Mouse (Mus musculus) midbrain, embryonic 11.5 days (tissue): ENCODE measurements around the gene Myod1. TPM values are rescaled to one million over a fixed set of nuclear protein-coding genes. Genes with fewer than 3 reads are reported as not detected.

Experiments used
- ATAC-seq: fragments of 200-750 bp; cut with Nextera tagmentation; 2 replicates; pipeline ENCODE4 v1.8.0; 2017; ENCODE audit warnings: moderate TSS enrichment, moderate library complexity; ENCODE audit not compliant: low FRiP score
- DNase-seq: peaks from one replicate; pipeline ENCODE4 v3.0.0; 2015; ENCODE audit warnings: low spot score; ENCODE audit errors: missing footprints
- H3K27ac ChIP-seq: fragments of 300-500 bp; sonication (generic); 2 replicates; pipeline ENCODE4 v1.5.1; 2014; ENCODE audit warnings: low read depth, low read length
- H3K27me3 ChIP-seq: fragments of 300-500 bp; sonication (generic); 2 replicates; pipeline ENCODE4 v1.6.1; 2014; ENCODE audit warnings: mild to moderate bottlenecking, low read length, moderate library complexity, mixed read lengths; ENCODE audit not compliant: control insufficient read depth, insufficient read depth
- H3K36me3 ChIP-seq: fragments of 300-500 bp; sonication (generic); 2 replicates; pipeline ENCODE4 v1.6.1; 2014; ENCODE audit warnings: mild to moderate bottlenecking, low read length, moderate library complexity, mixed read lengths; ENCODE audit not compliant: control insufficient read depth, insufficient read depth
- H3K4me1 ChIP-seq: fragments of 300-500 bp; sonication (generic); 2 replicates; pipeline ENCODE4 v1.6.1; 2014; ENCODE audit warnings: low read length; ENCODE audit not compliant: control insufficient read depth, insufficient read depth
- H3K4me2 ChIP-seq: fragments of 300-500 bp; sonication (generic); 2 replicates; pipeline ENCODE4 v1.6.1; 2014; ENCODE audit warnings: mild to moderate bottlenecking, moderate library complexity
- H3K4me3 ChIP-seq: fragments of 300-500 bp; sonication (generic); 2 replicates; pipeline ENCODE4 v1.5.1; 2014; ENCODE audit warnings: low read depth, low read length
- H3K9ac ChIP-seq: fragments of 300-500 bp; sonication (generic); 2 replicates; pipeline ENCODE4 v1.6.1; 2014; ENCODE audit warnings: low read length
- H3K9me3 ChIP-seq: fragments of 300-500 bp; sonication (generic); 2 replicates; pipeline ENCODE4 v1.6.1; 2016; ENCODE audit warnings: low read length; ENCODE audit not compliant: control insufficient read depth
- WGBS: fragments of 180-500 bp; shearing (Covaris S2); extraction: QIAGEN DNeasy Blood & Tissue Kit; methylation state at CpG from one replicate; pipeline ENCODE4 v1.1.7; 2014; 5-methylcytosine and 5-hydroxymethylcytosine counted together
- polyA plus RNA-seq: library from polyadenylated mRNA; unstranded; fragments of >200 nt; fragmentation: Nextera tagmentation; extraction: Ambion mirVana; gene quantifications from 2 replicates; pipeline ENCODE4 v1.2.1, GENCODE M21; 2014

Myod1 gene
- polyA plus RNA-seq, 1 experiment from 2014 or later = not detected

DNA sequence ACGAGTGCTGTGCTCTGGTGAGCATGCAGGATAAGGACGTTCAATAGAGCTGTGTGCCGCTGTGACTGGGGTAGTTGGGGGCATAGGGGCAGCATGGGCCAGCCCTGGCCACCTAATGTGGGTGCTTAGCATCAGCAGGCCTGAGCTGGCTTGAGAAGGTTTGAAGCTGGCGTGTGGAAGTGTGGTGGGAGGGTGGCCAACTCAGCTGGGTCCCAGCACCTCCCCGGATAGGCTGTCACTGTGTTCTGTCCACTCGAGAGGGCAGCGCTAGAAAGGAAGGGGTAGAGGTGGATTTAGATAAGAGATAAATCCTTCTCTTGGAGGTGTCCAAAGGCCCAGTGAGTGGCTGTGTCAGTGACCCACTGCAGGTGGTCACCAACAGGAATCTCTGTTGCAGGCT, 41.2 kb downstream of the Myod1 start:
- Histone ChIP-seq H3K9ac (no peak overlapping the region), H3K4me2 (no peak overlapping the region), H3K27ac (no peak overlapping the region), H3K4me3 (no peak overlapping the region), H3K27me3 (no peaks in the 10 kb centered on the region), H3K36me3 (no peaks in the 10 kb centered on the region), H3K9me3 (no peaks in the 10 kb centered on the region), H3K4me1 (peaks cover 13% of the 10 kb centered on the region)
- no peak for DNase-seq
- WGBS = 66% methylated on average over 7 of the region's 7 CpGs
- no peak for ATAC-seq

DNA sequence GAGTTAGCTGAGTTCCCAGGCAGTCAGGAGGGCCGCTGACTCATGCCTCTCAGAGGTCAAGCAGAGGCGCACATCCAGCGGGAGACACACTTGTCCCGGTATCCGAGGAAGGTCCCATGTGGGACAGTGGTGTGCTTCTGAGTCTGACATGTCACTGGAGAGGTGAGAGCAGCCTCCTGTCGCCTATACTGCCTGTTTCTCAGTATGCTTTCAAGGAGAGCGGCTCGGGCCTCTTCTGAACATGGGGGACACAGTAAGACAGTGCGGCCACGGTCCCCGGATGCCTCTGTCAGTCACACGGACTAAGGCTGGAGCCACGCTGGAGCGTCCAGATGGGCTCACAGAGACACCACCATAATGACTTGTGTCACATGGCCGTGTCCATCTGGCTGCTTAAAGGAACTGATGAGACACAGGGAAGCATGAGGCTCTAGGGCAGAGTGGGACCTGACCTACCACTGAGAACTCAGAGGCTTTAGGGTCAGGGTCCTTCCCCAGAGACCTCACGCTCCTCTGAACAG, 41.9 kb downstream of the Myod1 start:
- ATAC-seq (peak; percentile 6; the same call in 1 of the 2 replicates), DNase-seq (no peak)
- no peak overlapping the region for H3K27ac ChIP-seq
- H3K36me3 ChIP-seq = no peaks in the 10 kb centered on the region
- H3K4me1 ChIP-seq = peaks cover 20% of the 10 kb centered on the region
- no peak overlapping the region for H3K4me2 ChIP-seq
- H3K9me3 ChIP-seq = no peaks in the 10 kb centered on the region
- H3K27me3 ChIP-seq = no peaks in the 10 kb centered on the region
- 72% methylated on average over 16 of the region's 16 CpGs for WGBS
- no peak overlapping the region for H3K9ac ChIP-seq
- no peak overlapping the region for H3K4me3 ChIP-seq

DNA sequence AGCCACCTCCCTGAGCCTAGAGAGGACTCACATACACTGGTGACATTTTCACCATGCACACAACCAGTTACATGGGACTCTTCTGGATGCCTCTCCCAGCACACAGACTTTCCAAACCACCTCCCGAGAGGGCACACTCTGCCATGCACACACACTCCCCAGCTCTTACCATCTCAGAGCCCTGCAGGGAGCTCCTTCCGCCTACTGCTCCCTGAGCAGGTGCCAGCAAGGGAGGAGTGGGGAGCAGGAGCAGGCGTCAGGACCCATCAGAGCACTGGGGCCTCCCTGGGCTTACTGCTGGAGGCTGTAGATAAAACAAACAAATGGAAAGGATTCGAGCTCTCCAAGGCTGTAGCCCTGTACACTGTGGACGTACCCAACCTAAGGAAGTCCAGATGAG, 45.3 kb downstream of the Myod1 start:
- WGBS = 54% methylated on average over 5 of the region's 5 CpGs
- Histone ChIP-seq H3K9ac (0 out of 2 replicates have a peak overlapping the region, but pooled peaks have one; percentile 1), H3K27ac (peak overlapping the region; percentile 17)

DNA sequence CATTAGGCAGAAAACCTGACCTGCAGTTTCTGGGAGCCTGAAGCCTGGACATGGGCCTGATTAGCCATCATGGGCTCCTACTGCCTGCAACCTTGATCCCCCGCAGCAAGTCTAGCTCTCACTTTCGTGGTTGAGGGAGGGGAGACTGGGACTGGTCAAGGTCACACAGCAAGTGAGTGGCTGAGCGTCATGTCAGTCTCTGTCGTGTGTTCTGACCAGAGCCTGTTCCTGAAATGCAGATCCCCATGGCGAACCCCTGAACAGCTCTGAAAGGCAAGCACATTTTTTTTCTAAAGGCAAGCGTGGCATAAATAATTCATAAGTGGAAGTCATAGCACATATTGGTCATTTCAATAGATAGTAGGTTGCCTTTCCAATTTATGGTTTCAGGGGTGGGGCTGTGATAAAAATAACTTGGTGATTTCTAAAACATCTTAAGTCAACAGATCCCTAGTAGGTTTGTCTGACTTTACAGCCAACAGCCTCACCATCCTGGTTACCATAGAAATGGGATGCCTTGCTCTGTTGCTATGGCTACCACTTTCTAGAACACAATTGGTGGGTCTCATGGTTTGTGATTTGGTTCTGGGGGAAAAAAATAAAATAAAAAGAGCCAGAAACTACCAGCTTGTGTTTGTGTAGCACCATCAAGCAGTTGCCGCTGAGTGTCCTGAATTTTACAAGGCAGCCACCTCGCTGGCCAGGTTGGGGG, 45.9 kb downstream of the Myod1 start:
- Histone ChIP-seq H3K27me3 (no peaks in the 10 kb centered on the region), H3K4me3 (no peak overlapping the region), H3K36me3 (no peaks in the 10 kb centered on the region), H3K9me3 (no peaks in the 10 kb centered on the region), H3K27ac (peak overlapping the region; percentile 41), H3K4me1 (peaks cover 20% of the 10 kb centered on the region), H3K4me2 (peak overlapping the region; percentile 26; the same call in 1 of the 2 replicates), H3K9ac (0 out of 2 replicates have a peak overlapping the region, but pooled peaks have one; percentile 1)
- 37% methylated on average over 8 of the region's 8 CpGs for WGBS
- DNase-seq = peak; percentile 96
- peak; percentile 75 for ATAC-seq

More for the DNA sequence above, 45.3 kb downstream of the Myod1 start:
- Histone ChIP-seq H3K4me2 (no peak overlapping the region), H3K9me3 (no peaks in the 10 kb centered on the region), H3K4me3 (no peak overlapping the region), H3K36me3 (no peaks in the 10 kb centered on the region), H3K27me3 (no peaks in the 10 kb centered on the region), H3K4me1 (peaks cover 20% of the 10 kb centered on the region)
- DNase-seq = no peak
- no peak for ATAC-seq

DNA sequence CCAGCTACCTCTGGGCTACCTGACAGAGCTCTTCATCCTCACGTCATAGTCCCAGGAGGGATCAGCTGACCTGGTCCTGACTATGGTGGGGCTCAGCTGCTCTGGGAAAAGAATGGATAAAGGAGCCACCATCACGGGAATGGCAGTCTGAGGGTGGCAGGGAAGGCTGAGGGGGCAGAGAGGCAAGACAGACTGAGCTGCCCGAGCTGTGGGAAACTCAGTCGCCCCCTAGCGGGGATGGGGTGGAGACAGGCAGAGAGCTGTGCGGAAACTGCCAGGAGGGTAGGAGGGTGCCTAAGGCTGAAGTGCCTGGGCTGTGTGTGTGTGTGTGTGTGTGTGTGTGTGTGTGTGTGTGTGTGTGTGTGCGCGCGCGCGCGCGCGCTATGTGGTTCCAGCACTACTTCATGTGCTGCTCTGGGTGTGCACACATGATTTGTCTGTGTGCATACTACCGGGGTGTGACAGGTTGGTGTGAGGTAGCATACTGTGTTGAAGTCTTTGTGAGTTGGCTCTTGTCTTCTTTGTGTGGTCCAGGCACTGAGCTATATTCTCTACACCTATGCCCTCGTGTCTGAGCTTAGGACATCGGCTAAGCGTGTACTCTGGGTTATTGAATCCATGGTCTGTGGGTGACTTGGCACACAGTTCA, 46.6 kb downstream of the Myod1 start:
- WGBS = 49% methylated on average over 16 of the region's 18 CpGs
- ATAC-seq = peak; percentile 79
- Histone ChIP-seq H3K27ac (peak overlapping the region; percentile 41; the same call in 1 of the 2 replicates), H3K4me3 (no peak overlapping the region), H3K27me3 (no peaks in the 10 kb centered on the region), H3K4me2 (peak overlapping the region; percentile 26; the same call in 1 of the 2 replicates), H3K9me3 (no peaks in the 10 kb centered on the region), H3K9ac (no peak overlapping the region), H3K4me1 (peaks cover 20% of the 10 kb centered on the region), H3K36me3 (no peaks in the 10 kb centered on the region)
- peak; percentile 93 for DNase-seq

DNA sequence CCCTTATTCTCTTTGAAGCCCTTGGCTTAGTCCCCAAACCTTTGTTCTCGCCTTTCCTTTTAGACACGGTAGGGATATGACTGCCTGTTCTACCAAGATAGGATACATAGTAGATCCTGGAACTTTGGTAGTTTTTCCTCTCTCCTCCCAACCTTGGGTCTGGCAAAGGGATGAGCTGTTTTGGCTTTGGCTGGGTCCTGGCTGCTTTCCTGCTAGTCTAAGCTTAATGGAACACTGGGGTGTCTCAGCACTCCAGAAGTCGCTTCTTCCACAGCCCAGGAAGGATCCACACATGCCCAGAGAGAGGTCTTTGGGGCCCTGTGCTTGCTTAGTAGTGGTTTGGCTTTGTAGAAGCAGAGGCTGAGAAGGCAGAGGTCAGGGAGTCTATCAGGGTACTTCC, 47.7 kb downstream of the Myod1 start:
- H3K4me3 ChIP-seq = no peak overlapping the region
- H3K9me3 ChIP-seq = no peaks in the 10 kb centered on the region
- DNase-seq = no peak
- no peak overlapping the region for H3K4me2 ChIP-seq
- H3K9ac ChIP-seq = no peak overlapping the region
- no peak for ATAC-seq
- H3K27me3 ChIP-seq = no peaks in the 10 kb centered on the region
- 63% methylated on average over 3 of the region's 3 CpGs for WGBS
- H3K4me1 ChIP-seq = peaks cover 20% of the 10 kb centered on the region
- H3K36me3 ChIP-seq = no peaks in the 10 kb centered on the region
- H3K27ac ChIP-seq = no peak overlapping the region

DNA sequence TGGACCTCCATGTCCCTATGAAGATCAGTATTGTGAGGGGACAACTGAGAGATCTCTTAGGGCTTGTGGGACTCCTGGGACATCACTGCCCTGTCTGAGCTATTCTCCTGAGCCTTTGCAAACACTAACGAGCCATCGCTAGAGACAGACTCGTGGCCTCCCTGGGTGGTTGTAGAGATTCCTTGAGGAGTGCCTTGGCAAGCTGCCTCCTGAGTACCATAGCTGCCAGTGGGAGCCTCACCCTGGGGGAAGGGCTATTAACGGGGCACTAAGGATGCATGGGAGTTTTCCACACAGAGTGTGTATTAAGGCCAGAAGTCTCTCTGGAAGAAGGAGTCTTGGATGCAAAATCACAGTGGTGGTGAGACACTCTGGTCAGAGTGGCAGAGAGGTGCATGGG, 48.7 kb downstream of the Myod1 start:
- Histone ChIP-seq H3K4me3 (no peak overlapping the region), H3K4me2 (no peak overlapping the region), H3K9ac (no peak overlapping the region), H3K36me3 (no peaks in the 10 kb centered on the region), H3K9me3 (no peaks in the 10 kb centered on the region), H3K27me3 (no peaks in the 10 kb centered on the region), H3K4me1 (peaks cover 20% of the 10 kb centered on the region), H3K27ac (no peak overlapping the region)
- DNase-seq = no peak
- no peak for ATAC-seq
- 80% methylated on average over 4 of the region's 4 CpGs for WGBS
